In genomic region chr1:33742903-33743302, GRCm38 (mm10) we compare ENCODE assay signal across 8 mouse cellular contexts. TPM values are rescaled to one million over a fixed set of nuclear protein-coding genes. Genes with fewer than 3 reads are reported as not detected.
DNase-seq lines count a peak whose midpoint lies in the region; ATAC-seq and TF ChIP-seq lines count a peak whose summit lies in the region.
"Had no signal": no experiment of that assay in that cellular context is flagged by ENCODE, and none has a peak within 500 bp of the region (broad histone marks: within the 10 kb centered on the region; RNA-seq: fewer than 3 reads in every experiment).

No protein-coding gene starts in this region.

- no peak overlapping the region for H3K27ac ChIP-seq in intestine, postnatal 0 days (ENCODE audit: low read depth, low read length)
- H3K27ac ChIP-seq: heart, embryonic 13.5 days had no signal

- peaks cover under 1% of the 10 kb centered on the region; the same call in 1 of the 2 replicates for H3K27me3 ChIP-seq in E14TG2a.4 (ENCODE audit: insufficient read depth, low read length)
- no peaks in the 10 kb centered on the region for H3K27me3 ChIP-seq in intestine, postnatal 0 days (replicated peaks; ENCODE audit: control insufficient read depth, insufficient read depth, low read length)
- H3K27me3 ChIP-seq: heart, embryonic 13.5 days had no signal

- H3K4me1 ChIP-seq in E14TG2a.4 (replicated peaks; ENCODE audit: low read depth, low read length) = peaks cover 81% of the 10 kb centered on the region
- no peaks in the 10 kb centered on the region for H3K4me1 ChIP-seq in intestine, postnatal 0 days (replicated peaks; ENCODE audit: control insufficient read depth, insufficient read depth, low read length)

- no peak overlapping the region for H3K4me3 ChIP-seq in E14TG2a.4 (replicated peaks; ENCODE audit: low read length)
- H3K4me3 ChIP-seq in intestine, postnatal 0 days (ENCODE audit: low read depth, low read length) = no peak overlapping the region
- H3K4me3 ChIP-seq: heart, embryonic 13.5 days had no signal

- no peaks in the 10 kb centered on the region for H3K9me3 ChIP-seq in E14TG2a.4 (ENCODE audit: low read length)
- H3K9me3 ChIP-seq in intestine, postnatal 0 days (ENCODE audit: control insufficient read depth) = no peaks in the 10 kb centered on the region
- H3K9me3 ChIP-seq: heart, embryonic 13.5 days had no signal

- ATAC-seq in intestine, postnatal 0 days = no peak
- ATAC-seq in neutrophil, adult 5-6 weeks (ENCODE audit: extremely low read depth, insufficient number of reproducible peaks, low FRiP score, poor library complexity, severe bottlenecking) = peak; percentile 30; the same call in 1 of the 2 replicates

- peak; percentile 32 for DNase-seq in layer of hippocampus, adult 9-11 months
- no peak for DNase-seq in layer of hippocampus, postnatal 14 days (ENCODE audit: low spot score in 2 of 2)
- peak; percentile 83 for DNase-seq in ZHBTc4 (ENCODE audit: low read depth, low spot score)
- no peak for DNase-seq in gastrocnemius, adult 8-10 months (ENCODE audit: low spot score in 2 of 2)

- no peak overlapping the region for H3K4me2 ChIP-seq in intestine, postnatal 0 days (replicated peaks; ENCODE audit: low read depth)
- H3K4me2 ChIP-seq: heart, embryonic 13.5 days had no signal

- peaks cover 40% of the 10 kb centered on the region for H3K36me3 ChIP-seq in E14TG2a.4 (ENCODE audit: insufficient read depth, low read length)
- peaks cover 23% of the 10 kb centered on the region; the same call in 1 of the 2 replicates for H3K36me3 ChIP-seq in intestine, postnatal 0 days (ENCODE audit: control insufficient read depth, insufficient read depth)

- WGBS in intestine, postnatal 0 days = 20% methylated on average over 8 of the region's 8 CpGs

- TF ChIP-seq CTCF in E14TG2a.4 (conservative IDR thresholded peaks at IDR 0.05; ENCODE audit: low read length) = peak; percentile 98
- TF ChIP-seq CTCF in intestine, postnatal 0 days (IDR thresholded peaks at IDR 0.05; ENCODE audit: low read depth) = peak; percentile 84

- no peak overlapping the region for H3K9ac ChIP-seq in intestine, postnatal 0 days (ENCODE audit: low read depth, low read length)
- H3K9ac ChIP-seq: heart, embryonic 13.5 days had no signal

RNA-seq across cellular contexts. Expression of gene Bag2, which starts 14.7 kb away (rescaled TPM):
- 10 to 100 TPM; 10.1 to 15.1 TPM for total RNA-seq in layer of hippocampus, postnatal 14 days (2021)
- 26.0 and 27.4 TPM in 2 replicates for polyA plus RNA-seq in intestine, postnatal 0 days (2015; fragmentation: Nextera tagmentation; extraction: Ambion mirVana)
- 2.1 TPM in 1 of 2 replicates, not detected in the other for total RNA-seq in neutrophil, adult 5-6 weeks (2017)
- 10 to 100 TPM; 15.6 to 16.9 (median 16.1) TPM for total RNA-seq in gastrocnemius, adult 8-10 months (2022)

RNA-seq across cellular contexts. Expression of gene Rab23, which starts 23.2 kb away (rescaled TPM):
- total RNA-seq in layer of hippocampus, postnatal 14 days (2021) = 10 to 100 TPM; 24.7 to 26.6 TPM
- polyA plus RNA-seq in intestine, postnatal 0 days (2015; fragmentation: Nextera tagmentation; extraction: Ambion mirVana) = 9.7 and 11.5 TPM in 2 replicates
- 5.8 and 12.8 TPM in 2 replicates for total RNA-seq in neutrophil, adult 5-6 weeks (2017)
- total RNA-seq in gastrocnemius, adult 8-10 months (2022) = 1 to 10 TPM; 2.6 to 6.9 (median 3.8) TPM

Comparison
In these comparisons a context has a peak if more than half of its experiments do, and no peak if none do; other contexts are left out.
1. DNase-seq: peak in layer of hippocampus, adult 9-11 months (single experiment) and ZHBTc4 (single experiment); none in layer of hippocampus, postnatal 14 days (0 of 2) and gastrocnemius, adult 8-10 months (0 of 2).